Mouse (Mus musculus): Measurements from ENCODE around the gene Ppp1r3d.

- TF ChIP-seq ZNF384 (IDR thresholded peaks at IDR 0.05; ENCODE audit: low read depth, low read length) (no peak), MAFK (IDR thresholded peaks at IDR 0.05; ENCODE audit: insufficient read depth, low read depth, low read length) (no peak), ZC3H11A (IDR thresholded peaks at IDR 0.05; ENCODE audit: borderline replicate concordance, low read depth, low read length) (no peak)
Observed at GRCm38 (mm10) chr2:178457414-178457813, 43.1 kb upstream of the Ppp1r3d start.
